Mouse (Mus musculus): Measurements from ENCODE around the gene Rbx1. TPM values are rescaled to one million over a fixed set of nuclear protein-coding genes. Genes with fewer than 3 reads are reported as not detected.

Rbx1 gene
- polyA plus RNA-seq, 1 experiment from 2014 or later, result 539 TPM

DNA sequence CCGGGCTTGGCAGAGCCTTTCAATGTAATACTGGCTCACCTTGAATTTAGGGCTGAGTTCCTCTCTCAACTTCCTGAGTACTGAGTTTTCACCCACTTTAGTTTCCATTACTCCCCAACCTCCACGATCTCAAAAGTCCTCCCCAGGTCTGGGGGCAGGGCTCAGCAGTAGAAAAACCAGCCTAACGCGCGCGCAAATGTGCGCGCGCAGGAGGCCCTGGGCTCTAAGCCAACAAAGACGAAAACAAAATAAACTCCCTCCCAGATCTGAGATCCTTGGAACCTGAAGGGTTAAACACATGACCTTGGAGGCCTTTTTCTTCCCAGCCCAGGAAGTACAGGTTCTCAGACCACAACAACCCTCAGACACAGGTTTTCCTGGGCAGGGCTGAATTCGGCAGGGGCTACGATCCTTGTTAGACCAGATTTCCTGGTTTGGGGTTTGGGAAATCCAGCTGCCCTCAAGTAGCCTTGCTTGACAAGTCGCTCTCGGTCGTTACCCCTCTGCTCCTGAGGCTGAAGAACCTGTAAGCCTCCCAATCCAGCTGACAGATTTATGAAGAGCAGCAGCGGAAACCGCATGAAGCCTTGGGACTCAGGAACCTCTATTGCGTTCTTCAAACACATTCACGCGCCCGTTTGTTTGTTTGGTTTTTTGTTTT, 45.6 kb downstream of the Rbx1 start:
- Histone ChIP-seq H3K4me1 (ENCODE audit: insufficient read depth) (peaks cover 6% of the 10 kb centered on the region; the same call in 1 of the 2 replicates), H3K27ac (ENCODE audit: low read depth) (peak overlapping the region; percentile 43), H3K4me3 (ENCODE audit: low read depth, low read length) (peak overlapping the region; percentile 28), H3K36me3 (ENCODE audit: insufficient read depth) (no peaks in the 10 kb centered on the region), H3K9ac (peak overlapping the region; percentile 7), H3K27me3 (ENCODE audit: insufficient read depth, low read length) (no peaks in the 10 kb centered on the region), H3K9me3 (ENCODE audit: low read depth, low read length) (no peaks in the 10 kb centered on the region), H3K4me2 (peak overlapping the region; percentile 61)
- DNase-seq, result peak; percentile 89
- peak; percentile 72 for ATAC-seq (ENCODE audit: insufficient read depth)
- WGBS, result 19% methylated on average over 21 of the region's 21 CpGs
- TF ChIP-seq CTCF (IDR thresholded peaks at IDR 0.05; ENCODE audit: low read depth), result no peak

GRCm38 (mm10) chr15:81514111-81514971, 48.2 kb downstream of the Rbx1 start:
- Histone ChIP-seq H3K4me3 (ENCODE audit: low read depth, low read length) (peak overlapping the region; percentile 30), H3K4me1 (ENCODE audit: insufficient read depth) (peaks cover 6% of the 10 kb centered on the region; the same call in 1 of the 2 replicates), H3K27ac (ENCODE audit: low read depth) (peak overlapping the region; percentile 42; the same call in 1 of the 2 replicates), H3K4me2 (peak overlapping the region; percentile 67), H3K9ac (peak overlapping the region; percentile 35; the same call in 1 of the 2 replicates), H3K9me3 (ENCODE audit: low read depth, low read length) (no peaks in the 10 kb centered on the region), H3K36me3 (ENCODE audit: insufficient read depth) (no peaks in the 10 kb centered on the region), H3K27me3 (ENCODE audit: insufficient read depth, low read length) (no peaks in the 10 kb centered on the region)
- peak; percentile 85 for DNase-seq
- ATAC-seq (ENCODE audit: insufficient read depth), result peak; percentile 78
- TF ChIP-seq CTCF (IDR thresholded peaks at IDR 0.05; ENCODE audit: low read depth), result peak; percentile 74
- WGBS, result 8% methylated on average over 18 of the region's 18 CpGs

DNA sequence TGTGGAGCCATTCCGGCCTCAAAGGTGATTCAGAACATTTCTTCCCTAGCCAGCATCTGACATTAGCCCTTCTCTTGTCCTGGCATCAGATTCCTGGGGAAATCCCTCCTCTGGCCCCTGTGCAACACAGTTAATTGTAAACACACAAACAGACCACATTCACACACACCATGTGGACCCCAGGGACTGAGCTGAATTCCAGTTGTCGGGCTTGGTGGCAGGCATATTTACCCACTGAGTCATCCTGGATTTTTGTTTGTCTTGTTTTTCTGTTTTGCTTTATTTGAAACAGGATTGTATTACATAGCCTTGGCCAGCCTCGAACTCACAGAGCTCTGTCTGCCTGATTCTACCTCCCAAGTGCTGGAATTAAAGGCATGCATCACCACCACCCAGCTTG, 49.1 kb downstream of the Rbx1 start:
- H3K4me2 ChIP-seq, result no peak overlapping the region
- no peak for TF ChIP-seq CTCF (IDR thresholded peaks at IDR 0.05; ENCODE audit: low read depth)
- H3K27me3 ChIP-seq (ENCODE audit: insufficient read depth, low read length), result no peaks in the 10 kb centered on the region
- H3K4me1 ChIP-seq (ENCODE audit: insufficient read depth), result peaks cover 6% of the 10 kb centered on the region; the same call in 1 of the 2 replicates
- H3K9ac ChIP-seq, result no peak overlapping the region
- no peaks in the 10 kb centered on the region for H3K36me3 ChIP-seq (ENCODE audit: insufficient read depth)
- H3K9me3 ChIP-seq (ENCODE audit: low read depth, low read length), result no peaks in the 10 kb centered on the region
- DNase-seq, result no peak
- ATAC-seq (ENCODE audit: insufficient read depth), result no peak
- H3K4me3 ChIP-seq (ENCODE audit: low read depth, low read length), result no peak overlapping the region
- no peak overlapping the region for H3K27ac ChIP-seq (ENCODE audit: low read depth)
- 84% methylated on average over 3 of the region's 3 CpGs for WGBS

DNA sequence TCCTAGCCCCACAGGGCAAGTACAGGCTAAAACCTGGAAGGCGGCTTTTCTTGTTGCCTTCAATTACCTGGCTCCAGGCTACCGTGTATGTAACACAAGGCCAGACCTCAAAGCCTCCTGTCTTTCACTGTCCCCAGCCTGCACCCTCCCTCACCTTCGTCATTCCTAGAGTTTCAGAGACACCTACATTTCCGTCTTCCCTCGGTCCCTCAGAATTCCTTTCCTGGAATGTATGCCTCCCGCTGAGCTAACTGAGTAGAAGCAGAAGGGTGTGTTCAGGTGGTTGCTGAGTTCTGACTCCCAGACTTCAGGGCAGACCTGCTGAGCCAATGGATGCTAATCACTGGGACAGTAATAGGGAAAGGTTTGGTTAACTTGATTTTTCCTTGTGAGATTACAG, 51.9 kb downstream of the Rbx1 start:
- 40% methylated on average over 6 of the region's 6 CpGs for WGBS
- no peak for TF ChIP-seq CTCF (IDR thresholded peaks at IDR 0.05; ENCODE audit: low read depth)
- H3K36me3 ChIP-seq (ENCODE audit: insufficient read depth), result no peaks in the 10 kb centered on the region
- no peak overlapping the region for H3K9ac ChIP-seq
- H3K4me3 ChIP-seq (ENCODE audit: low read depth, low read length), result no peak overlapping the region
- no peaks in the 10 kb centered on the region for H3K9me3 ChIP-seq (ENCODE audit: low read depth, low read length)
- H3K4me2 ChIP-seq, result no peak overlapping the region
- ATAC-seq (ENCODE audit: insufficient read depth), result no peak
- no peak overlapping the region for H3K27ac ChIP-seq (ENCODE audit: low read depth)
- no peaks in the 10 kb centered on the region for H3K27me3 ChIP-seq (ENCODE audit: insufficient read depth, low read length)
- no peak for DNase-seq
- peaks cover 6% of the 10 kb centered on the region; the same call in 1 of the 2 replicates for H3K4me1 ChIP-seq (ENCODE audit: insufficient read depth)

DNA sequence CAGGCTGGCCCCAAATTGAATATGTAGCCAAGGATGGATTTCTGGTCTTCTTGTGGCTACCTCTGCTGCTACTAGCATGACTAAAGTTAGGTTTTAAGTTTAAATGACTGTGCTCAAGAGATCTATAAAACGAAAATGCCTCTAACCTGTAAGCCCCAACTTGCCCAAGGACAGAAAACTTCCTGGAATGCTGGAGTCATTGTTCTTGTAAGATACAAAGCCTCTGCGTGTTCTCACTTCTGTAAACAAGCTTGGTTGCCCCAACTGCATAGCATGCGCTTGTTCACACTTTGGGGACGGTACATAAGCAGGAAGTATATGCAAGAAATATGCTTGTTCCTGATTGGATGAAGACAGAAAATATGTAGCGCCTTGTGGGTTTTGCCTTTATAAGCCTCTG, 52.7 kb downstream of the Rbx1 start:
- TF ChIP-seq CTCF (IDR thresholded peaks at IDR 0.05; ENCODE audit: low read depth), result no peak
- DNase-seq (no peak), ATAC-seq (ENCODE audit: insufficient read depth) (no peak)
- no peaks in the 10 kb centered on the region for H3K36me3 ChIP-seq (ENCODE audit: insufficient read depth)
- no peak overlapping the region for H3K4me2 ChIP-seq
- no peak overlapping the region for H3K27ac ChIP-seq (ENCODE audit: low read depth)
- WGBS, result 67% methylated on average over 5 of the region's 5 CpGs
- H3K4me3 ChIP-seq (ENCODE audit: low read depth, low read length), result no peak overlapping the region
- H3K9me3 ChIP-seq (ENCODE audit: low read depth, low read length), result no peaks in the 10 kb centered on the region
- peaks cover 6% of the 10 kb centered on the region; the same call in 1 of the 2 replicates for H3K4me1 ChIP-seq (ENCODE audit: insufficient read depth)
- no peaks in the 10 kb centered on the region for H3K27me3 ChIP-seq (ENCODE audit: insufficient read depth, low read length)
- H3K9ac ChIP-seq, result no peak overlapping the region

GRCm38 (mm10) chr15:81522036-81522751, 56.1 kb downstream of the Rbx1 start:
- peak; percentile 42 for ATAC-seq (ENCODE audit: insufficient read depth)
- WGBS, result under 1% methylated on average over 38 of the region's 38 CpGs
- Histone ChIP-seq H3K27me3 (ENCODE audit: insufficient read depth, low read length) (no peaks in the 10 kb centered on the region), H3K4me3 (ENCODE audit: low read depth, low read length) (peak overlapping the region; percentile 61), H3K27ac (ENCODE audit: low read depth) (peak overlapping the region; percentile 90), H3K36me3 (ENCODE audit: insufficient read depth) (no peaks in the 10 kb centered on the region), H3K9ac (peak overlapping the region; percentile 68), H3K9me3 (ENCODE audit: low read depth, low read length) (no peaks in the 10 kb centered on the region), H3K4me1 (ENCODE audit: insufficient read depth) (no peaks in the 10 kb centered on the region), H3K4me2 (peak overlapping the region; percentile 97)
- peak; percentile 68 for DNase-seq
- no peak for TF ChIP-seq CTCF (IDR thresholded peaks at IDR 0.05; ENCODE audit: low read depth)
